Mouse (Mus musculus) kidney, adult 2 months (tissue): ENCODE measurements around the gene Rack1. TPM values are rescaled to one million over a fixed set of nuclear protein-coding genes. Genes with fewer than 3 reads are reported as not detected.

Experiments used
- DNase-seq: peaks from one replicate; pipeline ENCODE4 v3.0.0; 2021
- H3K27ac ChIP-seq: fragments of 200-500 bp; 2 replicates; pipeline ENCODE4 v1.5.1; 2012; ENCODE audit warnings: low read depth, low read length, control low read depth, inconsistent platforms; ENCODE audit not compliant: insufficient read depth
- H3K27me3 ChIP-seq: fragments of 200-500 bp; replicated peaks from 2 replicates; pipeline ENCODE4 v1.6.1; 2012; ENCODE audit warnings: mild to moderate bottlenecking, moderate library complexity, low read length, inconsistent platforms; ENCODE audit not compliant: control insufficient read depth, insufficient read depth
- H3K36me3 ChIP-seq: fragments of 200-500 bp; 2 replicates; pipeline ENCODE4 v1.6.1; 2012; ENCODE audit warnings: mild to moderate bottlenecking, moderate library complexity, low read length, inconsistent platforms; ENCODE audit not compliant: control insufficient read depth, insufficient read depth
- H3K4me1 ChIP-seq: fragments of 200-500 bp; 2 replicates; pipeline ENCODE4 v1.6.1; 2011; ENCODE audit warnings: low read length; ENCODE audit not compliant: control insufficient read depth, insufficient read depth
- H3K4me3 ChIP-seq: fragments of 200-500 bp; 2 replicates; pipeline ENCODE4 v1.5.1; 2011; ENCODE audit warnings: mild to moderate bottlenecking, low read depth, low read length, control low read depth; ENCODE audit not compliant: insufficient read depth
- CTCF ChIP-seq: fragments of 200-500 bp; conservative IDR thresholded peaks from 2 replicates; pipeline ENCODE4 v1.5.1; 2011; ENCODE audit warnings: low read depth, mild to moderate bottlenecking, control low read depth, low read length, moderate library complexity, mixed read lengths; ENCODE audit not compliant: insufficient read depth, insufficient read length
- POLR2A ChIP-seq: fragments of 200-500 bp; IDR thresholded peaks from one replicate; pipeline ENCODE4 v1.6.1; 2011; ENCODE audit warnings: low read depth, low read length, control low read depth
- WGBS: fragments of 180-500 bp; shearing (Covaris S2); methylation state at CpG from one replicate; pipeline ENCODE4 v1.1.7; 2018; 5-methylcytosine and 5-hydroxymethylcytosine counted together
- polyA plus RNA-seq: library from polyadenylated mRNA; depleted of rRNA; stranded (reverse); fragments of >200 nt; gene quantifications from 2 replicates; pipeline ENCODE4 v1.2.3, GENCODE M21; 2012

Gene Rack1
- polyA plus RNA-seq, 1 experiment: 1,243 TPM

GRCm38 (mm10) chr11:48806856-48807562 is 6.9 kb downstream of the Rack1 start:
- no peaks in the 10 kb centered on the region for H3K4me1 ChIP-seq
- peaks cover 18% of the 10 kb centered on the region for H3K36me3 ChIP-seq
- H3K27ac ChIP-seq: no peak overlapping the region
- WGBS: 68% methylated on average over 21 of the region's 21 CpGs
- TF ChIP-seq CTCF (no peak), POLR2A (no peak)
- no peak overlapping the region for H3K4me3 ChIP-seq
- H3K27me3 ChIP-seq: no peaks in the 10 kb centered on the region
- no peak for DNase-seq

- 53% methylated on average over 14 of the region's 14 CpGs for WGBS
- TF ChIP-seq POLR2A (no peak), CTCF (no peak)
- H3K36me3 ChIP-seq: peaks cover 18% of the 10 kb centered on the region
- no peaks in the 10 kb centered on the region for H3K4me1 ChIP-seq
- H3K4me3 ChIP-seq: no peak overlapping the region
- DNase-seq: no peak
- H3K27me3 ChIP-seq: no peaks in the 10 kb centered on the region
- H3K27ac ChIP-seq: no peak overlapping the region
These were observed 7.6 kb downstream of the Rack1 start for GRCm38 (mm10) chr11:48807563-48808303.

- Histone ChIP-seq H3K27me3 (no peaks in the 10 kb centered on the region), H3K4me1 (no peaks in the 10 kb centered on the region), H3K27ac (no peak overlapping the region), H3K4me3 (no peak overlapping the region), H3K36me3 (peaks cover 18% of the 10 kb centered on the region)
- TF ChIP-seq CTCF (no peak), POLR2A (no peak)
- no peak for DNase-seq
These were observed 8.1 kb downstream of the Rack1 start for GRCm38 (mm10) chr11:48808304-48808646.

GRCm38 (mm10) chr11:48808737-48809433 is 8.8 kb downstream of the Rack1 start:
- H3K36me3 ChIP-seq: peaks cover 17% of the 10 kb centered on the region
- TF ChIP-seq POLR2A (no peak), CTCF (no peak)
- no peaks in the 10 kb centered on the region for H3K4me1 ChIP-seq
- no peak for DNase-seq
- no peak overlapping the region for H3K4me3 ChIP-seq
- H3K27ac ChIP-seq: no peak overlapping the region
- WGBS: 74% methylated on average over 16 of the region's 16 CpGs
- H3K27me3 ChIP-seq: no peaks in the 10 kb centered on the region

- Histone ChIP-seq H3K4me3 (no peak overlapping the region), H3K27ac (no peak overlapping the region), H3K4me1 (peaks cover 4% of the 10 kb centered on the region; the same call in 1 of the 2 replicates), H3K27me3 (no peaks in the 10 kb centered on the region), H3K36me3 (peaks cover 17% of the 10 kb centered on the region)
- WGBS: 47% methylated on average over 4 of the region's 4 CpGs
- DNase-seq: no peak
- no peak for TF ChIP-seq CTCF
- TF ChIP-seq POLR2A: no peak
These were observed 9.3 kb downstream of the Rack1 start for GRCm38 (mm10) chr11:48809434-48809830.

GRCm38 (mm10) chr11:48810142-48810541 is 10.0 kb downstream of the Rack1 start:
- H3K36me3 ChIP-seq: peaks cover 17% of the 10 kb centered on the region
- DNase-seq: no peak

GRCm38 (mm10) chr11:48813782-48814181 is 13.7 kb downstream of the Rack1 start:
- Histone ChIP-seq H3K4me1 (peaks cover 12% of the 10 kb centered on the region), H3K36me3 (peaks cover 4% of the 10 kb centered on the region), H3K27ac (no peak overlapping the region), H3K4me3 (no peak overlapping the region), H3K27me3 (no peaks in the 10 kb centered on the region)
- DNase-seq: no peak
- TF ChIP-seq POLR2A: no peak
- no peak for TF ChIP-seq CTCF

More at GRCm38 (mm10) chr11:48810142-48810541, 10.0 kb downstream of the Rack1 start:
- no peak for TF ChIP-seq POLR2A
- TF ChIP-seq CTCF: no peak
- Histone ChIP-seq H3K4me3 (no peak overlapping the region), H3K27ac (no peak overlapping the region), H3K4me1 (peaks cover 4% of the 10 kb centered on the region; the same call in 1 of the 2 replicates), H3K27me3 (no peaks in the 10 kb centered on the region)
- 69% methylated on average over 2 of the region's 2 CpGs for WGBS
